Mouse (Mus musculus): ENCODE results near the gene Rpa3. TPM values are rescaled to one million over a fixed set of nuclear protein-coding genes. Genes with fewer than 3 reads are reported as not detected.

Gene Rpa3
- polyA plus RNA-seq, 1 experiment from 2014 or later: 203 TPM

DNA sequence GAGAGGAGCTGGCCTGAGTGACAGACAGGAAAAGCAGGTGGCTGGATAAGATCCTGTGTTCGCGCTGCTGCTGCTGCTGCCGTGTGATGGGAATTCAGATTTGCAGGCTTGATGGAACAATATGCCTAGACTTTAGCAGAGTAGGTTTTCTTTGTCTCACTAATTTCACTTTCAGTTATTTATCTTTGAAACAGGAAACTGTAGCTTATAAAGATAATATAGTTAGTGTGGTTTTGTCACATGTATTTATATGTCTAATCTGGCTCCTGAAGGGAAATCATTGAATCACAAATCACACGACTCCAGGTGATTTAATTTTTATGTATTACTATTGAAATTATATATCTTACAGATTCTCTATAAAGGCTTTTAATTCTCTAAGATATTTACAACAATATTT is 24.3 kb upstream of the Rpa3 start:
- DNase-seq (ENCODE audit: low spot score) (no peak), ATAC-seq (ENCODE audit: insufficient number of reproducible peaks, low FRiP score, low TSS enrichment, low read depth) (no peak)
- Histone ChIP-seq H3K27ac (replicated peaks; ENCODE audit: low read depth, low read length) (no peak overlapping the region), H3K9ac (ENCODE audit: low read length) (no peak overlapping the region), H3K27me3 (ENCODE audit: control insufficient read depth, insufficient read depth, low read length) (no peaks in the 10 kb centered on the region), H3K4me1 (ENCODE audit: control insufficient read depth, insufficient read depth, low read length) (no peaks in the 10 kb centered on the region), H3K9me3 (ENCODE audit: control insufficient read depth, low read length) (no peaks in the 10 kb centered on the region), H3K4me2 (ENCODE audit: low read depth, severe bottlenecking) (no peak overlapping the region), H3K36me3 (ENCODE audit: control insufficient read depth, insufficient read depth, low read length) (no peaks in the 10 kb centered on the region), H3K4me3 (ENCODE audit: low read depth, low read length) (no peak overlapping the region)
- WGBS: 89% methylated on average over 4 of the region's 4 CpGs

DNA sequence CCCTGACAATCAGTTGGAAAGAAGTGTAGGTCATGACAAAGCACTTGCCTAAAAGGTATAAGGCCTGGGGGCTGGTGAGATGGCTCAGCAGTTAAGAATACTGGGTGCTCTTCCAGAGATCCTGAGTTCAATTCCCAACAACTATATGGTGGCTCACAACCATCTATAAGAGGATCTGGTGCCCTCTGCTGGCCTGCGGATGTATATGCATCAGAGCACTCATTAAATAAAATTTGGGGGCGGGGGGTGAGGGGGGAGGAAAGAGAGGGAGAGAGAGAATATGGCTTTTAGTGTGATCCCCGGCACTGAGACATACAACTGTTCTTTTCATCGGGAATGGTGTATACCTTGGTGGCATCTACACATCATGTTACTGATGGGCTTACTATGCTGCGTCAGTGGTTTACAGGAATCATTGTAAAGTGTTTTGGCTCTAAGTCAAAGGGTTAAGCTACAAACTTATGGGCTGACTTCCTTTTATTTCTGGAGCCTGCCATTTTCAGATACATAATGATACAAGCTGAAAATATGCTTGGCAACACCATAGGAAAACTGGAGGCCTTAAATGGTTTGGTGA is 19.5 kb upstream of the Rpa3 start:
- Histone ChIP-seq H3K9ac (ENCODE audit: low read length) (no peak overlapping the region), H3K27me3 (ENCODE audit: control insufficient read depth, insufficient read depth, low read length) (no peaks in the 10 kb centered on the region), H3K9me3 (ENCODE audit: control insufficient read depth, low read length) (no peaks in the 10 kb centered on the region), H3K4me1 (ENCODE audit: control insufficient read depth, insufficient read depth, low read length) (no peaks in the 10 kb centered on the region), H3K36me3 (ENCODE audit: control insufficient read depth, insufficient read depth, low read length) (no peaks in the 10 kb centered on the region), H3K27ac (replicated peaks; ENCODE audit: low read depth, low read length) (no peak overlapping the region), H3K4me3 (ENCODE audit: low read depth, low read length) (no peak overlapping the region), H3K4me2 (ENCODE audit: low read depth, severe bottlenecking) (no peak overlapping the region)
- DNase-seq (ENCODE audit: low spot score): no peak
- ATAC-seq (ENCODE audit: insufficient number of reproducible peaks, low FRiP score, low TSS enrichment, low read depth): no peak
- WGBS: 81% methylated on average over 5 of the region's 5 CpGs

DNA sequence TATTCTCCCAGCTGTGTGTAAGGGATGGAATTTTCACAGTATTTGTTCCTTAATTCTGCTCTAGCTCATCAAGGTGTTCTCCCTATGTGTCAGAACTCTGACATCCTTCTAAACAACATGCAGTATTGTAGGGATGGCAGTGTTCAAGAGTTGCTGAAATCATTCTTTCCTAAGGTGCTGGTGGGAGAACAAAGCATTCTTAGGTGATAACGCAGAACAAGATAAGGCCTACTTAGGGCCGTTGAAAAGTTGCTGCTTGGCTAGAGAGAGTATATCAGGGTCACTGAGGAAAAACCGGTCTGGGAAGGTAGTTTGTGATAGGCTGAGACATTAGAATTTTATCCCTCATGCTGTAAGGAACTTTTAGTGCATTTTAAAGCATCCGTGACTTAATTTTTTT is 17.5 kb upstream of the Rpa3 start:
- no peak for DNase-seq (ENCODE audit: low spot score)
- Histone ChIP-seq H3K9me3 (ENCODE audit: control insufficient read depth, low read length) (no peaks in the 10 kb centered on the region), H3K4me3 (ENCODE audit: low read depth, low read length) (no peak overlapping the region), H3K9ac (ENCODE audit: low read length) (no peak overlapping the region), H3K27ac (replicated peaks; ENCODE audit: low read depth, low read length) (no peak overlapping the region), H3K4me2 (ENCODE audit: low read depth, severe bottlenecking) (no peak overlapping the region), H3K4me1 (ENCODE audit: control insufficient read depth, insufficient read depth, low read length) (no peaks in the 10 kb centered on the region), H3K36me3 (ENCODE audit: control insufficient read depth, insufficient read depth, low read length) (no peaks in the 10 kb centered on the region), H3K27me3 (ENCODE audit: control insufficient read depth, insufficient read depth, low read length) (no peaks in the 10 kb centered on the region)
- WGBS: 77% methylated on average over 4 of the region's 4 CpGs
- no peak for ATAC-seq (ENCODE audit: insufficient number of reproducible peaks, low FRiP score, low TSS enrichment, low read depth)

DNA sequence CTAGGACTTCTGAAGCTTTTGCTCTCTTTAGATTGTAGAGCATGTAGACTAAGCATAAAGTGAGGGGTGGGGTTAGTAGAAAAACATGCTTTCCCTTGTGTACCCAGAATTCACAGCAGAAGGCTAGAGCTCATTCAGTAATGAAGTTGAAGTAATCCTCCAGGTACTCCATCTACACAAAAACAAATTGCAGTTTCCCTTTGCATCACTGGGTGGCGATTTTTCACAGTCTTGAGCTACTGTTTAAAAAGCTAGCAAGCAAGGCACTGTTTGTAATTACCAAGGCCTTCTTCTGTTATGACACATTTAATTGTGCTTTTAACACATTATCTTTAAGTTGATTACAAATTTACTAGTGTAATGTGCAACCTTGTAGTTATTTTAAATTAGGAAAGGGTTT is 16.1 kb upstream of the Rpa3 start:
- 7% methylated on average over 1 of the region's 1 CpGs for WGBS
- Histone ChIP-seq H3K27me3 (ENCODE audit: control insufficient read depth, insufficient read depth, low read length) (no peaks in the 10 kb centered on the region), H3K9ac (ENCODE audit: low read length) (no peak overlapping the region), H3K4me2 (ENCODE audit: low read depth, severe bottlenecking) (no peak overlapping the region), H3K9me3 (ENCODE audit: control insufficient read depth, low read length) (no peaks in the 10 kb centered on the region), H3K36me3 (ENCODE audit: control insufficient read depth, insufficient read depth, low read length) (no peaks in the 10 kb centered on the region), H3K4me1 (ENCODE audit: control insufficient read depth, insufficient read depth, low read length) (no peaks in the 10 kb centered on the region), H3K4me3 (ENCODE audit: low read depth, low read length) (no peak overlapping the region), H3K27ac (replicated peaks; ENCODE audit: low read depth, low read length) (no peak overlapping the region)
- DNase-seq (ENCODE audit: low spot score) (peak; percentile 54), ATAC-seq (ENCODE audit: insufficient number of reproducible peaks, low FRiP score, low TSS enrichment, low read depth) (no peak)

DNA sequence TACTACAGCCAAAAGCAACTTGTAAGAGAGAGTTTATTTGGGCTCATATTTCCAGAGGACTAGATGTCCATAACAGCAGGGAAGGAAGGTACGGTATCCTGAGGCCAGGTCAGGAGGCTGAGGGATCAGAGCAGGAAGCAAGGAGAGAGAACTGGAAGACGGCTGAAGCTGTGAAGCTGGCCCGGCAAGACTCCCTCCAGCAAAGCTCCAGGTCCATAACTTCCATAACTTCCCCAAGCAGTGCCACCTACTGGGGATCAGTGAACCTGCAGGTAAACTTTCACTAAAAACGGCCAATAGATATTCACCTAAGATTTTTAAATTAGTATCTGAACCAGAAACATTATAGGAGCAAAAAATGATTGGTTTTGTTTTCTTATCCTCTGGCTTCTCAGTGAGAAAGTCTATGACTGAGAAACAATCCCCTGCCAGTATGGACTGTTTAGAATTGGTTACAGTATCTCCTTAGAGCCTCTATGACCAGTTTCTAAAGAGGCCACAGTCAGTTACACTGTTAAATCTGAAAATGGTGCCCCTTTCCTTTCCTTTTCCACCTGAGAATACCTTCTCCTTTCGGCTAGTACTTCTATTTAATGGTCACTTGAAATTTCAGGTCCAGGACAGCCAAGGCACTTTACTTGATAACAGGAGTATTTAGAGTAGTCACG is 15.5 kb upstream of the Rpa3 start:
- Histone ChIP-seq H3K4me3 (ENCODE audit: low read depth, low read length) (no peak overlapping the region), H3K27me3 (ENCODE audit: control insufficient read depth, insufficient read depth, low read length) (no peaks in the 10 kb centered on the region), H3K4me1 (ENCODE audit: control insufficient read depth, insufficient read depth, low read length) (no peaks in the 10 kb centered on the region), H3K4me2 (ENCODE audit: low read depth, severe bottlenecking) (no peak overlapping the region), H3K9me3 (ENCODE audit: control insufficient read depth, low read length) (no peaks in the 10 kb centered on the region), H3K27ac (replicated peaks; ENCODE audit: low read depth, low read length) (no peak overlapping the region), H3K36me3 (ENCODE audit: control insufficient read depth, insufficient read depth, low read length) (no peaks in the 10 kb centered on the region), H3K9ac (ENCODE audit: low read length) (no peak overlapping the region)
- DNase-seq (ENCODE audit: low spot score) (peak; percentile 76), ATAC-seq (ENCODE audit: insufficient number of reproducible peaks, low FRiP score, low TSS enrichment, low read depth) (no peak; the same call in 1 of the 2 replicates)
- 39% methylated on average over 6 of the region's 6 CpGs for WGBS

DNA sequence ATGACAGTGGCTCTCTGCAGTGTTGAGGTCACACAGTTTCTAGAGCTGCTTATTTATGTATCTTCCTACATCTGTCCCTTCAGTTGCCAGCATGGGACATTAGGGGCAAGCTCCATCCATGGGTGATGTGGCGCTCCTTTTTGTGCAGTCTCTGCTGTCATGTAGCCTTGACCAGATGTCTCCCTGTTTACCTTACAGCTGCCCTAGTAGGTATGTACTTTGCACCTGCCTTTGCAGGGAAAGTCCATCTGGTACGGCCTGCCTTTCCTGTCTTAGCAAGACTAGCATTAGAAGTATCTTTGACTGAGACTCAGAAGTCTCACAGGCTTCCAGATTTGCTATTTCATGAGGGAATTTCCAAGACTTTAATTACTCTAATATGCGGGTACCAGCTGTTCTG is 12.1 kb upstream of the Rpa3 start:
- Histone ChIP-seq H3K27ac (replicated peaks; ENCODE audit: low read depth, low read length) (no peak overlapping the region), H3K4me2 (ENCODE audit: low read depth, severe bottlenecking) (no peak overlapping the region), H3K9me3 (ENCODE audit: control insufficient read depth, low read length) (no peaks in the 10 kb centered on the region), H3K4me1 (ENCODE audit: control insufficient read depth, insufficient read depth, low read length) (no peaks in the 10 kb centered on the region), H3K4me3 (ENCODE audit: low read depth, low read length) (no peak overlapping the region), H3K9ac (ENCODE audit: low read length) (no peak overlapping the region), H3K36me3 (ENCODE audit: control insufficient read depth, insufficient read depth, low read length) (no peaks in the 10 kb centered on the region), H3K27me3 (ENCODE audit: control insufficient read depth, insufficient read depth, low read length) (no peaks in the 10 kb centered on the region)
- 95% methylated on average over 3 of the region's 3 CpGs for WGBS
- ATAC-seq (ENCODE audit: insufficient number of reproducible peaks, low FRiP score, low TSS enrichment, low read depth) (no peak), DNase-seq (ENCODE audit: low spot score) (no peak)

GRCm38 (mm10) chr6:8259667-8260044 is 683 bp upstream of the Rpa3 start:
- H3K9me3 ChIP-seq (ENCODE audit: control insufficient read depth, low read length): no peaks in the 10 kb centered on the region
- ATAC-seq (ENCODE audit: insufficient number of reproducible peaks, low FRiP score, low TSS enrichment, low read depth): peak; percentile 49
- DNase-seq (ENCODE audit: low spot score): no peak
- H3K4me3 ChIP-seq (ENCODE audit: low read depth, low read length): peak overlapping the region; percentile 67
- H3K27ac ChIP-seq (replicated peaks; ENCODE audit: low read depth, low read length): no peak overlapping the region
- 0% methylated on average over 8 of the region's 8 CpGs for WGBS
- 0 out of 2 replicates have a peak, but pooled peaks cover 5% of the 10 kb centered on the region for H3K4me1 ChIP-seq (ENCODE audit: control insufficient read depth, insufficient read depth, low read length)
- H3K9ac ChIP-seq (ENCODE audit: low read length): peak overlapping the region; percentile 56
- H3K4me2 ChIP-seq (ENCODE audit: low read depth, severe bottlenecking): peak overlapping the region; percentile 89
- no peaks in the 10 kb centered on the region for H3K36me3 ChIP-seq (ENCODE audit: control insufficient read depth, insufficient read depth, low read length)
- H3K27me3 ChIP-seq (ENCODE audit: control insufficient read depth, insufficient read depth, low read length): no peaks in the 10 kb centered on the region

DNA sequence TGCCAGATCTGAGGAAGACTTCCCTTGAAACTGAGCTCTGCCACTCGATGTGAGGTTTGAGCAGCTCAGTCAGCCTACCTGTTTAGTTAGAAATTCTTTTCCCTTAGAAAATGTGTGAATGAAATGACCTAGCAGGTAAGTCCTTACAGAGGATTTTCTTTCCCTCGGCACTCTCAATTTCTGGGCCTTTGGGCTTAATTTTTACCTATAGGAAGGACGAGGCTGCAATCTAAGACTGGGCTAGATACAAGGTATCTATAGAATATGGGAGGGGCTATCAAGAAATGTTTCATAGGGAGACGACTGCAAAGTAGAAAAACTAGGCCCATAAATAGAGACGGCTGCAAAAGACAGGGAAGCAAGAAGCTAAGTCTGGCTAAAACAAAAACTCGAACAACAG is 657 bp downstream of the Rpa3 start:
- peak overlapping the region; percentile 72 for H3K9ac ChIP-seq (ENCODE audit: low read length)
- H3K36me3 ChIP-seq (ENCODE audit: control insufficient read depth, insufficient read depth, low read length): 0 out of 2 replicates have a peak, but pooled peaks cover 3% of the 10 kb centered on the region
- H3K27ac ChIP-seq (replicated peaks; ENCODE audit: low read depth, low read length): no peak overlapping the region
- peak overlapping the region; percentile 67 for H3K4me3 ChIP-seq (ENCODE audit: low read depth, low read length)
- H3K9me3 ChIP-seq (ENCODE audit: control insufficient read depth, low read length): no peaks in the 10 kb centered on the region
- 0 out of 2 replicates have a peak, but pooled peaks cover 5% of the 10 kb centered on the region for H3K4me1 ChIP-seq (ENCODE audit: control insufficient read depth, insufficient read depth, low read length)
- ATAC-seq (ENCODE audit: insufficient number of reproducible peaks, low FRiP score, low TSS enrichment, low read depth) (no peak; the same call in 1 of the 2 replicates), DNase-seq (ENCODE audit: low spot score) (no peak)
- WGBS: 12% methylated on average over 6 of the region's 6 CpGs
- H3K4me2 ChIP-seq (ENCODE audit: low read depth, severe bottlenecking): peak overlapping the region; percentile 39
- no peaks in the 10 kb centered on the region for H3K27me3 ChIP-seq (ENCODE audit: control insufficient read depth, insufficient read depth, low read length)
